Mouse (Mus musculus) ES-Bruce4 (cell line): ENCODE measurements around the gene Dync1i2. TPM values are rescaled to one million over a fixed set of nuclear protein-coding genes. Genes with fewer than 3 reads are reported as not detected.

Experiments used
- H3K27ac ChIP-seq: 2 replicates; pipeline ENCODE4 v1.5.1; 2012; ENCODE audit warnings: low read length, inconsistent platforms; ENCODE audit not compliant: insufficient read depth
- H3K27me3 ChIP-seq: 2 replicates; pipeline ENCODE4 v1.6.1; 2012; ENCODE audit warnings: mild to moderate bottlenecking, low read length, inconsistent platforms; ENCODE audit not compliant: control insufficient read depth, poor library complexity, insufficient read depth, severe bottlenecking
- H3K36me3 ChIP-seq: 2 replicates; pipeline ENCODE4 v1.6.1; 2012; ENCODE audit warnings: inconsistent platforms, mild to moderate bottlenecking, low read length, moderate library complexity; ENCODE audit not compliant: control insufficient read depth, poor library complexity, insufficient read depth, severe bottlenecking
- H3K4me1 ChIP-seq: one replicate; pipeline ENCODE4 v1.8.1; 2011; ENCODE audit warnings: low read length; ENCODE audit not compliant: control insufficient read depth, insufficient read depth
- H3K4me3 ChIP-seq: 2 replicates; pipeline ENCODE4 v1.5.1; 2011; ENCODE audit warnings: low read depth, mild to moderate bottlenecking, low read length
- H3K9ac ChIP-seq: 2 replicates; pipeline ENCODE4 v1.6.1; 2012; ENCODE audit warnings: low read depth, mild to moderate bottlenecking, inconsistent platforms; ENCODE audit not compliant: poor library complexity, severe bottlenecking
- H3K9me3 ChIP-seq: replicated peaks from 2 replicates; pipeline ENCODE4 v1.6.1; 2012; ENCODE audit warnings: mild to moderate bottlenecking, low read length, inconsistent platforms; ENCODE audit not compliant: control insufficient read depth, poor library complexity, insufficient read depth, severe bottlenecking
- CTCF ChIP-seq: IDR thresholded peaks from one replicate; pipeline ENCODE4 v1.8.1; 2011; ENCODE audit warnings: low read depth, low read length
- EP300 ChIP-seq: IDR thresholded peaks from 2 replicates; pipeline ENCODE4 v1.6.1; 2011; ENCODE audit warnings: low read depth, low read length; ENCODE audit not compliant: insufficient read depth
- POLR2A ChIP-seq: IDR thresholded peaks from one replicate; pipeline ENCODE4 v1.8.1; 2011; ENCODE audit warnings: low read length; ENCODE audit not compliant: insufficient read depth
- polyA plus RNA-seq: library from polyadenylated mRNA; stranded (reverse); fragments of >200 nt; gene quantifications from 2 replicates; pipeline ENCODE4 v1.2.4, GENCODE M21; 2011; ENCODE audit warnings: low read depth; ENCODE audit not compliant: missing spikeins, insufficient read depth, insufficient read length

Gene Dync1i2
- polyA plus RNA-seq, 1 experiment, result 140 TPM

GRCm38 (mm10) chr2:71295844-71296243 lies 84.3 kb downstream of the Dync1i2 start:
- no peak overlapping the region for H3K27ac ChIP-seq
- no peaks in the 10 kb centered on the region for H3K4me1 ChIP-seq
- no peak overlapping the region for H3K4me3 ChIP-seq
- H3K27me3 ChIP-seq, result no peaks in the 10 kb centered on the region
- no peak for TF ChIP-seq EP300
- no peaks in the 10 kb centered on the region for H3K9me3 ChIP-seq
- no peak overlapping the region for H3K9ac ChIP-seq
- H3K36me3 ChIP-seq, result peaks cover 10% of the 10 kb centered on the region

DNA sequence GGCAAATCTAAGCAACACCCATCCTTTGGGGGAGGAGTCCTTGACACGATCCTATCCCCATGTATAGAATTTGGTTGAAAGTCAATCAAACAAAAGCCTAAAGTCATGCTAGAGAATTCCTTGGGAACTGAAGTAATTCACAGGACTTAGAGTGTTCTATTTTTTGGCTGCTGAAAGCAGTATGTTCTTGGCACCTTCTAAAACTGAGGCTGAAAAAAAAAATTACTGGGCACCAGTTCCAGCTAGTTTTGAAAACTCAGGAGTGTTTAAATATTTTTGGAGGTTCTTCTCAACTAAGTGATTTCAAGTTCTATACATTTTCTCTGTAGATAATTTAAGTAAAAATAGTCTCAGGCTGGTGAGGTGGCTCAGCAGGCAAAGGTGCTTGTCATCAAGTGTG lies 86.0 kb downstream of the Dync1i2 start:
- no peaks in the 10 kb centered on the region for H3K4me1 ChIP-seq
- no peaks in the 10 kb centered on the region for H3K27me3 ChIP-seq
- no peak overlapping the region for H3K27ac ChIP-seq
- peaks cover 7% of the 10 kb centered on the region for H3K36me3 ChIP-seq
- TF ChIP-seq POLR2A (no peak), EP300 (no peak), CTCF (no peak)
- H3K9ac ChIP-seq, result no peak overlapping the region
- H3K4me3 ChIP-seq, result no peak overlapping the region
- H3K9me3 ChIP-seq, result no peaks in the 10 kb centered on the region

GRCm38 (mm10) chr2:71298729-71299128 lies 87.2 kb downstream of the Dync1i2 start:
- Histone ChIP-seq H3K36me3 (0 out of 2 replicates have a peak, but pooled peaks cover under 1% of the 10 kb centered on the region), H3K4me3 (no peak overlapping the region), H3K9ac (no peak overlapping the region), H3K27me3 (no peaks in the 10 kb centered on the region), H3K27ac (no peak overlapping the region), H3K9me3 (no peaks in the 10 kb centered on the region), H3K4me1 (no peaks in the 10 kb centered on the region)
- no peak for TF ChIP-seq POLR2A
- TF ChIP-seq EP300, result no peak
- TF ChIP-seq CTCF, result no peak

DNA sequence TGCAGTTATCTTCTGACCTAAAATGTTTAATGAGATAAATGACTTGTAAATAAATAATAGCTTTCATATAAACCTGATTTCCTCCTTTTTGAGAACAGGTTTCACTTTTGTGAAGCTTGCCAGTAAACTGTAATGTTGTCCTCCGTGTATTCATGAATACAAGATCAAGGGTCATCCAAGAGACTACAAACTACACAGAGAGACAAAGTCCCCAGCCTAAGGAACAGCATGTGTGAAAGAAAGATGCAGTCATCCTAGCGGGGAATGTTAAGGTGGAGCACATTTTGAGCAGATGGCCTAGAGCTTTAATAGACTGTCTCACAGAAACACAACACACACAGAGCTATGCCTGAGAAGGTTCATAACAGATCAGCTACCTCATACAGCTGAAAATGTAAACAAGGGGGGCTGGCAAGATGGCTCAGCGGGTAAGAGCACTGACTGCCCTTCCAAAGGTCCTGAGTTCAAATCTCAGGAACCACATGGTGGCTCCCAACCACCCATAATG lies 90.7 kb downstream of the Dync1i2 start:
- no peak overlapping the region for H3K27ac ChIP-seq
- H3K36me3 ChIP-seq, result 0 out of 2 replicates have a peak, but pooled peaks cover 9% of the 10 kb centered on the region
- H3K4me1 ChIP-seq, result no peaks in the 10 kb centered on the region
- no peak for TF ChIP-seq CTCF
- TF ChIP-seq POLR2A, result no peak
- TF ChIP-seq EP300, result no peak
- H3K27me3 ChIP-seq, result no peaks in the 10 kb centered on the region
- H3K9ac ChIP-seq, result no peak overlapping the region
- H3K9me3 ChIP-seq, result no peaks in the 10 kb centered on the region
- no peak overlapping the region for H3K4me3 ChIP-seq

DNA sequence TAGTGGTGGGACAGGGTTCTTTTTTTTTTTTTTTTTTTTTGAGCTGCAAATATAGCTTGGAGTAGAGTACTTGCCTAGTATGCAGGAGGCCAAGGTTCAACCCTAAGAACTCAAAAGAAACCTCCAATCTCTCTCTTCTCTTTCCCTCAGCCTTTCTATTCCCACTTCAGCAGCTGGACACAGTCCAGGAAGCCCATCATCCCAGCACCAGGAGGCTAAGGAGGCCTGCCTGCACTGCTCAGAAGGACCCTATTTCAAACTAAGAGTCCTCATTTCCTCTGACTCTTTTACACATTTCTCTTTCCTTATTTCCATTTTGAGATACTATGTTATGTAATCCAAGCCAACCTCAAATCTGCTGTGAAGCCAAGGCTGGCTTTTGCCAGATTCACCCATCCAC lies 91.7 kb downstream of the Dync1i2 start:
- Histone ChIP-seq H3K4me1 (no peaks in the 10 kb centered on the region), H3K36me3 (peaks cover 14% of the 10 kb centered on the region; the same call in 1 of the 2 replicates), H3K4me3 (no peak overlapping the region), H3K9ac (no peak overlapping the region), H3K27ac (no peak overlapping the region), H3K27me3 (no peaks in the 10 kb centered on the region), H3K9me3 (no peaks in the 10 kb centered on the region)
- TF ChIP-seq EP300, result no peak
- no peak for TF ChIP-seq POLR2A
- TF ChIP-seq CTCF, result no peak

DNA sequence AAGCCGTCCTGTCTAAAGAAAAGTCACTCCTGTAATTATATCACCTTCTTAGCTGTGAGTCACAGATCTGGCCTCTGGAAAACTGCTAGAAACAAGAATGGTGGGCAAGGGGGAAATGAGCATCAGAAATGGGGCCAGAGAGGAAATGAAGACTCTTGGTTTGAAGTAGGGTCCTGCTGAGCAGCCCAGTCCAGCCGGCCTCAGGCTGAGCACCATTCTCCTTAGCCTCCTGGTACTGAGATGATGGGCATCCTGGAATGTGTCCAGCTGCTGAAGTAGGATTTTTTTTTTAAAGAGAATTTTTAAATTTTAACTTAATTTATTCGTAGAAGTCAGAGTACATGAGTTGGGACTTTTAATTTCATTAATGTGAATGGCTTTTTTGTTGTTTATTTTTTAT lies 93.3 kb downstream of the Dync1i2 start:
- peaks cover 14% of the 10 kb centered on the region; the same call in 1 of the 2 replicates for H3K36me3 ChIP-seq
- H3K27me3 ChIP-seq, result no peaks in the 10 kb centered on the region
- TF ChIP-seq EP300, result no peak
- TF ChIP-seq POLR2A, result no peak
- H3K9ac ChIP-seq, result no peak overlapping the region
- no peaks in the 10 kb centered on the region for H3K9me3 ChIP-seq
- no peak overlapping the region for H3K27ac ChIP-seq
- H3K4me1 ChIP-seq, result no peaks in the 10 kb centered on the region
- no peak overlapping the region for H3K4me3 ChIP-seq
